13 mouse cellular contexts compared by ENCODE assay signal in the genomic region with DNA sequence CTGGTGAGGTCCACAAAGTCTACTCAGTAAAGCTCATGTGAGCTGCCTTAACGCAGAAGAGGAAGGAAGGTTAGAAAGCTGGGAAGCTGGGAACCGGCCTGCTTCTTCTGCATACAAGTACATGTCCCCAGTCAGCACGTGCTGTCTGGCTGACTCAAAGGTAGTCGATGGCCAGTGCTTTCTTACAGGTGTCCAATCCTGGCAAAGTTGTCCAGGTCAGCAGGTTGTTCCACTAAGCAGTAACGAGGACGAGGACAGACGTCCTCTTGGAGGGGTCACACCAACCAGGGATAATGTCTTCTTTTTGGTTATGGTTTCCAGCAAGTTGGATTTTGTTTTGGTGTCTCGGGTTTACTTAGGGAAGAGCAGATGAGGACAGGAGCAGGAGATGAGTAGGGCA. TPM values are rescaled to one million over a fixed set of nuclear protein-coding genes. Genes with fewer than 3 reads are reported as not detected.
DNase-seq lines count a peak whose midpoint lies in the region; ATAC-seq and TF ChIP-seq lines count a peak whose summit lies in the region.
"Had no signal": no experiment of that assay in that cellular context is flagged by ENCODE, and none has a peak within 500 bp of the region (broad histone marks: within the 10 kb centered on the region; RNA-seq: fewer than 3 reads in every experiment).

No protein-coding gene starts in this region.

- peaks cover 39% of the 10 kb centered on the region for H3K27me3 ChIP-seq in lung, embryonic 16.5 days (ENCODE audit: control insufficient read depth, insufficient read depth, low read depth, low read length)
- H3K27me3 ChIP-seq in hindbrain, postnatal 0 days (ENCODE audit: insufficient read depth, low read length): peaks cover 85% of the 10 kb centered on the region
- no peaks in the 10 kb centered on the region for H3K27me3 ChIP-seq in stomach, embryonic 14.5 days (ENCODE audit: control insufficient read depth, insufficient read depth, low read length)

- peaks cover 43% of the 10 kb centered on the region for H3K4me1 ChIP-seq in lung, embryonic 16.5 days (replicated peaks; ENCODE audit: control insufficient read depth, insufficient read depth, low read length)
- H3K4me1 ChIP-seq in hindbrain, postnatal 0 days (ENCODE audit: insufficient read depth, low read length): no peaks in the 10 kb centered on the region
- H3K4me1 ChIP-seq in stomach, embryonic 14.5 days (ENCODE audit: control insufficient read depth, insufficient read depth, low read length): peaks cover 62% of the 10 kb centered on the region

- no peaks in the 10 kb centered on the region for H3K36me3 ChIP-seq in lung, embryonic 16.5 days (ENCODE audit: control insufficient read depth, insufficient read depth, low read length)
- no peaks in the 10 kb centered on the region for H3K36me3 ChIP-seq in hindbrain, postnatal 0 days (ENCODE audit: insufficient read depth, low read length)
- H3K36me3 ChIP-seq in stomach, embryonic 14.5 days (ENCODE audit: control insufficient read depth, insufficient read depth, low read length): 0 out of 2 replicates have a peak, but pooled peaks cover 2% of the 10 kb centered on the region

- no peak for ATAC-seq in lung, embryonic 16.5 days (ENCODE audit: low read depth)
- no peak for ATAC-seq in hindbrain, postnatal 0 days
- no peak for ATAC-seq in stomach, embryonic 14.5 days (ENCODE audit: insufficient number of reproducible peaks, insufficient read depth, low FRiP score, low read depth)

- TF ChIP-seq CTCF in hindbrain, postnatal 0 days (IDR thresholded peaks at IDR 0.05; ENCODE audit: low read depth): no peak

- H3K9ac ChIP-seq in lung, embryonic 16.5 days (ENCODE audit: low read length): peak overlapping the region; percentile 90
- H3K9ac ChIP-seq in hindbrain, postnatal 0 days (replicated peaks; ENCODE audit: low read length): peak overlapping the region; percentile 57
- H3K9ac ChIP-seq in stomach, embryonic 14.5 days (replicated peaks; ENCODE audit: low read depth, low read length): peak overlapping the region; percentile 97

- peak overlapping the region; percentile 68 for H3K4me2 ChIP-seq in lung, embryonic 16.5 days (ENCODE audit: low read depth, low read length)
- peak overlapping the region; percentile 50 for H3K4me2 ChIP-seq in hindbrain, postnatal 0 days (ENCODE audit: low read depth, low read length)
- H3K4me2 ChIP-seq in stomach, embryonic 14.5 days (replicated peaks; ENCODE audit: low read depth, low read length): peak overlapping the region; percentile 90

- H3K9me3 ChIP-seq in lung, embryonic 16.5 days (ENCODE audit: control insufficient read depth, low read length): no peaks in the 10 kb centered on the region
- no peaks in the 10 kb centered on the region for H3K9me3 ChIP-seq in hindbrain, postnatal 0 days (ENCODE audit: low read length)
- no peaks in the 10 kb centered on the region for H3K9me3 ChIP-seq in stomach, embryonic 14.5 days (ENCODE audit: control insufficient read depth, low read depth, low read length)

- H3K4me3 ChIP-seq in lung, embryonic 16.5 days (ENCODE audit: low read length): peak overlapping the region; percentile 66
- peak overlapping the region; percentile 41 for H3K4me3 ChIP-seq in hindbrain, postnatal 0 days (ENCODE audit: low read length)
- peak overlapping the region; percentile 47 for H3K4me3 ChIP-seq in stomach, embryonic 14.5 days (ENCODE audit: low read depth, low read length)

- no peak for DNase-seq in lung, postnatal 25 days (ENCODE audit: low spot score)
- no peak for DNase-seq in hindbrain, postnatal 0 days (ENCODE audit: low spot score)
- peak; percentile 40 for DNase-seq in kidney, postnatal 14 days
- DNase-seq in right cerebral cortex, postnatal 4 days: no peak
- no peak for DNase-seq in spleen, postnatal 14 days (ENCODE audit: low spot score in 2 of 2)
- no peak for DNase-seq in urinary bladder, adult 18-20 months (ENCODE audit: low spot score in 2 of 2)

- 14% methylated on average over 8 of the region's 8 CpGs for WGBS in lung, embryonic 16.5 days
- WGBS in hindbrain, postnatal 0 days: 9% methylated on average over 8 of the region's 8 CpGs
- 10% methylated on average over 8 of the region's 8 CpGs for WGBS in stomach, embryonic 14.5 days

- H3K27ac ChIP-seq in lung, embryonic 16.5 days (ENCODE audit: low read length): peak overlapping the region; percentile 95
- H3K27ac ChIP-seq in hindbrain, postnatal 0 days: peak overlapping the region; percentile 79
- H3K27ac ChIP-seq in stomach, embryonic 14.5 days (ENCODE audit: low read length): peak overlapping the region; percentile 98

RNA-seq across cellular contexts. Expression of a gene that starts 1.6 kb away (rescaled TPM):
- polyA plus RNA-seq in lung, embryonic 16.5 days (2015; fragmentation: Nextera tagmentation; extraction: Ambion mirVana): 2.4 and 2.7 TPM in 2 replicates
- total RNA-seq in hindbrain, postnatal 0 days (2014; rRNA removed): 4.8 and 7.3 TPM in 2 replicates
- 10.5 and 12.0 TPM in 2 replicates for polyA plus RNA-seq in hindbrain, postnatal 0 days (2015; fragmentation: Nextera tagmentation; extraction: Ambion mirVana)
- polyA plus RNA-seq in stomach, embryonic 14.5 days (2014; fragmentation: Nextera tagmentation; extraction: Ambion mirVana): 6.7 and 6.8 TPM in 2 replicates
- total RNA-seq: layer of hippocampus, postnatal 14 days had no signal
- polyA plus RNA-seq: frontal cortex, adult 2 months; heart, embryonic 16.5 days had no signal

RNA-seq across cellular contexts. Expression of a gene that starts 12.6 kb away (rescaled TPM):
- polyA plus RNA-seq in lung, embryonic 16.5 days (2015; fragmentation: Nextera tagmentation; extraction: Ambion mirVana): 2.4 and 2.5 TPM in 2 replicates
- 1.1 and 1.2 TPM in 2 replicates for total RNA-seq in hindbrain, postnatal 0 days (2014; rRNA removed)
- polyA plus RNA-seq in hindbrain, postnatal 0 days (2015; fragmentation: Nextera tagmentation; extraction: Ambion mirVana): 1.3 and 1.5 TPM in 2 replicates
- polyA plus RNA-seq in stomach, embryonic 14.5 days (2014; fragmentation: Nextera tagmentation; extraction: Ambion mirVana): 4.4 and 4.7 TPM in 2 replicates
- total RNA-seq: layer of hippocampus, postnatal 14 days had no signal
- polyA plus RNA-seq: frontal cortex, adult 2 months had no signal

RNA-seq across cellular contexts. Expression of a gene that starts 14.5 kb away (rescaled TPM):
- 32.3 and 36.3 TPM in 2 replicates for polyA plus RNA-seq in lung, embryonic 16.5 days (2015; fragmentation: Nextera tagmentation; extraction: Ambion mirVana)
- 99.2 and 108 TPM in 2 replicates for total RNA-seq in hindbrain, postnatal 0 days (2014; rRNA removed)
- 81.7 and 89.4 TPM in 2 replicates for polyA plus RNA-seq in hindbrain, postnatal 0 days (2015; fragmentation: Nextera tagmentation; extraction: Ambion mirVana)
- 24.4 and 27.1 TPM in 2 replicates for polyA plus RNA-seq in stomach, embryonic 14.5 days (2014; fragmentation: Nextera tagmentation; extraction: Ambion mirVana)
- total RNA-seq: layer of hippocampus, postnatal 14 days had no signal
- polyA plus RNA-seq: frontal cortex, adult 2 months had no signal

RNA-seq across cellular contexts. Expression of a gene that starts 18.6 kb away (rescaled TPM):
- polyA plus RNA-seq in lung, embryonic 16.5 days (2015; fragmentation: Nextera tagmentation; extraction: Ambion mirVana): 2.0 and 2.2 TPM in 2 replicates
- total RNA-seq in hindbrain, postnatal 0 days (2014; rRNA removed): 12.3 and 25.8 TPM in 2 replicates
- 6.0 and 7.7 TPM in 2 replicates for polyA plus RNA-seq in hindbrain, postnatal 0 days (2015; fragmentation: Nextera tagmentation; extraction: Ambion mirVana)
- 3.4 TPM in 2 replicates for polyA plus RNA-seq in stomach, embryonic 14.5 days (2014; fragmentation: Nextera tagmentation; extraction: Ambion mirVana)
- total RNA-seq: layer of hippocampus, postnatal 14 days had no signal
- polyA plus RNA-seq: embryonic facial prominence, embryonic 11.5 days; frontal cortex, adult 2 months; heart, embryonic 16.5 days; liver, embryonic 16.5 days had no signal

RNA-seq across cellular contexts. Expression of a gene that starts 23.2 kb away (rescaled TPM):
- polyA plus RNA-seq in lung, embryonic 16.5 days (2015; fragmentation: Nextera tagmentation; extraction: Ambion mirVana): 6.6 and 7.6 TPM in 2 replicates
- total RNA-seq in hindbrain, postnatal 0 days (2014; rRNA removed): 8.7 and 9.8 TPM in 2 replicates
- polyA plus RNA-seq in hindbrain, postnatal 0 days (2015; fragmentation: Nextera tagmentation; extraction: Ambion mirVana): 7.9 and 8.8 TPM in 2 replicates
- polyA plus RNA-seq in stomach, embryonic 14.5 days (2014; fragmentation: Nextera tagmentation; extraction: Ambion mirVana): 15.5 and 16.0 TPM in 2 replicates
- total RNA-seq: layer of hippocampus, postnatal 14 days had no signal
- polyA plus RNA-seq: frontal cortex, adult 2 months had no signal
